Mouse (Mus musculus) monocyte, adult 5-6 weeks (primary cell): ENCODE results near the gene Ces1d. TPM values are rescaled to one million over a fixed set of nuclear protein-coding genes. Genes with fewer than 3 reads are reported as not detected.
"Not testable (repeated sequence)": the region's sequence is repeated elsewhere in the genome, so short reads cannot be mapped to it uniquely, and the experiment has no call there.

Experiments used
- ATAC-seq: fragments of 153-309, 156-312 bp; replicated peaks from 2 replicates; pipeline ENCODE4 v1.8.0; 2017; ENCODE audit warnings: mild to moderate bottlenecking; ENCODE audit not compliant: low TSS enrichment, insufficient number of reproducible peaks, severe bottlenecking, poor library complexity, low FRiP score
- total RNA-seq: library from RNA; stranded (forward); fragments of 200-1000, 200-491, 200-594 nt; gene quantifications from 3 replicates; pipeline ENCODE4 v1.2.3, GENCODE M21; 2017

Ces1d gene
- total RNA-seq: not detected in 3 replicates

DNA sequence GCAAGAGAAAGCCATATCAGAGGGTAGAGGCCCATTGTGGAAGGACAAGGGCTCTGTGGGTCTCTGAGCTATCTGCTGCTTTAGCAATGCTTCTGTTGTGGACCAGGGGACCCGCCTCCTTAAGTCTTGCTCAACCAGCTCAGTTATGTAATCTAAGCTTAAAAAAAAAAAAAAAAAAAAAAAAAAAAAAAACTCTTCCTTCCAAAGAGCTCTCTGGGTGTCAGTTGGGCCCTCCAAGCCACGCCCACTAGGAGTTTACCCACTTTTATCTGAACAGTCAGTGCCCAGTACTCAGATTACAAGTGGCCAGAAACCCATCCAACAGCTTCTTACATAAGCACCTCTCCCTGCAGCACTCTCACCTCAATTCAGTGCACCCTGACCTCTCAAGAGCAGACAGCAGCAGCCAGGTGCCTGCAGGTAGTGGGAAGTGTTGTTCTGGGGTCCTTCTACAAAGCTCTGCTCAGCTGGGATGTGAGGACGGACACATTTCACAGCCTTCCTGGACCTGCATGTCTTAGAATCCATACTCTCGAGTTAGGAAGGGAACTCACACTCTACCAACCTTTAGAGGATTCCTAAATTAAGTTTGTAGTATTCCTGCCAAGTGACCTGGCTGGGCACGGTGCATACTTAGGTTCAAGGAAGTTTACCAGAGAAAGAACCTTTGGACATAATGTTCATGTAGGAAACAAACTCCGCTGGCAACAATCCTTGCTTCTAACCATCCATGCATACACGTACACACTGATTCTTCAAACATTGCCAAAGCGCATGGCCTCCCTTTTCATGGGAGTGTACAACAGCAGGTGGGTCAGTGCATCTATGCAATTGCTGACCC is at the start of gene Ces1d:
TSS of gene Ces1d (minus strand) at position 154 of the 841 bp plus-strand sequence.
- ATAC-seq: no peak

- ATAC-seq: no peak
Measured at GRCm38 (mm10) chr8:93246057-93246456, 48.4 kb upstream of the Ces1d start.

- ATAC-seq: no peak
Measured at GRCm38 (mm10) chr8:93239884-93240283, 42.2 kb upstream of the Ces1d start.

GRCm38 (mm10) chr8:93235681-93236080 is 38.0 kb upstream of the Ces1d start:
- ATAC-seq: no peak

DNA sequence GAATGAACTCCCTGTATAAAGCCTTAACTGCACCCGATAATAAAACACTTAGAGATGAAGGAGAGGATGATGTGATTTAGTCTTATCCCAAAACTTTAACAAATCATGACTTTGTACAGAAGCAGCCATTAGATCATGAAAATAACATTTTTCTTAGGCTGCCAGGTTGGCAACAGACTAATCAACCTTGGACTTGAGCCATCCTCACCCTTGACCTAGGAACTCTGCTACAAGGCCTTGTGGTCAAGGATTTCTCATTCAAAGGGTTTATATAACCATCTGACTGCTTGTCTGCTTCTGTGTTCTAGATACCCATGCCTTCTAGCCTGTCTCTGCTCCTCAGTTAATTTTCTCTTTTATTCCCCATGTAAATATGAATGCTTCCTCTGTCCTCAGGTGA is 37.1 kb upstream of the Ces1d start:
- ATAC-seq: no peak

GRCm38 (mm10) chr8:93234068-93234467 is 36.4 kb upstream of the Ces1d start:
- no peak for ATAC-seq

GRCm38 (mm10) chr8:93229446-93229845 is 31.8 kb upstream of the Ces1d start, which contains the start of gene Ces1e:
Gene Ces1e, minus strand, starts transcription at chr8:93229619.
- no peak for ATAC-seq

GRCm38 (mm10) chr8:93228673-93229370 is 31.2 kb upstream of the Ces1d start:
- ATAC-seq: no peak

DNA sequence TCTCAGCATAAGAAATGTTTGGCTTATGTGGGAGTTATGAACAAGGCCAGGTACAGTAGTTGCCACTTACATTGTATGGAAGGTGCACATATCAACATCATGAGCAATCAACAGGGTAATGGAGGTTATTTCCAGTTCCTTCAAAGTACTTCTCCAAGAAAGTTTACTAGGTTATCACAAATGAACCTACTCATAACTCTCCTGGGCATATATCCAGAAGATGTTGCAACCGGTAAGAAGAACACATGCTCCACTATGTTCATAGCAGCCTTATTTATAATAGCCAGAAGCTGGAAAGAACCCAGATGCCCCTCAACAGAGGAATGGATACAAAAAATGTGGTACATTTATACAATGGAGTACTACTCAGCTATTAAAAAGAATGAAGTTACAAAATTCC is 28.8 kb upstream of the Ces1d start:
- not testable (repeated sequence) for ATAC-seq

- ATAC-seq: no peak
Measured at GRCm38 (mm10) chr8:93221896-93222295, 24.3 kb upstream of the Ces1d start.

- ATAC-seq: no peak
Measured at GRCm38 (mm10) chr8:93217867-93218266, 20.2 kb upstream of the Ces1d start.

DNA sequence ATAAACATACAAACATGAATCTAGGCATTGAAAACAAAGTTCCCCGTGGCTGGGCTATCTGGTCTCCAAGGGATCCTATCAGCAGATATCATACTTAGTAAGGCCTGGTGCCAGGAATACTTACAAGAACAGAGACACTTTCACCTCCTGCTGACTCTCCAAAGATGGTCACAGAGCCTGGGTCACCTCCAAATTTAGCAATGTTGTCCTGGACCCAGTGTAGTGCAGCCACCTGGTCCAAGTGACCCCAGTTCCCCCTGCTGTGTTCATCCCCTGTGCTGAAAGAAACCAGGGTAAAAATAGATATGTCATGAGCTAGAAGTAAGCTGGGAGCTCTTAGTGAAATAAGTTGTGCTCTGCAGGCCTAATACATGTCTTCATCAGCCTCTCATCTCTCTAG is 19.7 kb upstream of the Ces1d start:
- ATAC-seq: no peak

GRCm38 (mm10) chr8:93211091-93211490 is 13.5 kb upstream of the Ces1d start:
- ATAC-seq: no peak

DNA sequence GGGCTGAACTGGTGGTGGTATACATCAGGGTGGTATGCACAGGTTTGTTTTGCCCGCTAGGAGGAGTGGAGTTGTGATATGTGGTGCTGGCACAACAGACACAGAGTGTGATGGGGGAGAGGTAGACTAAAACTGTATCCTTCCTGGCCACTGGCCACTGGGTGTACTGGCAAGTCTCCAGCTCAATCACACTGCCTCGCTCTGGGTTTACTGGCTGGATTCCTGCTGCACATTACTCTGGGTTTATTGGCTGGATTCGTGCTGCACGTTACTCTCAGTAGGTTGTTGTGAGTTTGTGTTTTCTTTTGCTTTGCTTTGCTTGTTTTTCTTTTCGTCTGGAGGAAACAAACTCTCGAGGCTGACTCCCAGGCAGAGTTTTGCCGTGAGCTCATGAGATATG is 1.5 kb upstream of the Ces1d start:
- ATAC-seq: not testable (repeated sequence)

GRCm38 (mm10) chr8:93196436-93196835 is 1.2 kb downstream of the Ces1d start:
- no peak for ATAC-seq

DNA sequence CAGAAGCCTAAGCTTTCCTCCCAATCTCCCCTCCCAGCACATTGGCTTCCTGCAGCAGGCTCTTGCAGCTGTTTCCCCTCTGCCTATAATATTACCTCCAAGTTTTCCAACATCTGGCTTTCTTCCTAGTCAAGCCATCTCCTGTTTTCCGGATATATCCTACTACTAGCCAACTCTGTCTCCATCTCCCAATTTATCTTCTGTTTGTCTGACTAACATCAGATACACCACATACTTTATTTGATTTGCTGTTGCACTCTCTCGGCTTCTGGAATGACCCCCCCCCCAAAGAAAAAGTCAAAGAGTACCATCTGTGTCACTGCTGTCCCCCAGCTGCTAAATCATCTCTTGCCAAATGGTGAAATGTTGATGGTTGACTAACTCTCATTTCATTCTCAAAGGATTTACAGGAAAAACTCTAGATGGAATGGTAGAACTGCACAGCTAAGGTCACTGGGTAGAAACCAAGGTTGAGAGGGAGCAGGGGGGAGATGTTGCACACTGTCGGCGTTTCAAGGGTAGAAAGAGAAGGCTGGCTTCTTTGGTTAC is 17.0 kb downstream of the Ces1d start:
- ATAC-seq: no peak

- ATAC-seq: no peak
Measured at GRCm38 (mm10) chr8:93176593-93176992, 21.0 kb downstream of the Ces1d start.

DNA sequence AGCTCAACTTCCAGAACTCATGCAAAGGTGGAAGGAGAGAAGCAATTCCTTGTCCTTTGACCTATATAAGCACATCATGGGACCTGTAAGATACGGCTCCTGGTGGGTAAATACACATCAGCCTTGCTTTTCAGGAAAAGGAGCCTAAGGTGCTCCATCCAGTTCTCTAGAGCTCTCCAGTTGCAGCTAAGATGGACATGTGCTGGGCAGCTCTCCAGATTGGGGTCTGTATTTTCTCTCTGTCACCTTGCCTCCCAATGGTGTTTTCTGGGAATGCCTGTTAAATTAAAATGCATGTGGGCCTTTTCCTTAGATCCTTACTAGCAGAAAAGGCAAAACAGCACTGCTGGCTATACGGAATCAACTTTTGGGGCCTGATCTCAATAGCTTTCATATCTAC is 23.1 kb downstream of the Ces1d start:
- no peak for ATAC-seq

DNA sequence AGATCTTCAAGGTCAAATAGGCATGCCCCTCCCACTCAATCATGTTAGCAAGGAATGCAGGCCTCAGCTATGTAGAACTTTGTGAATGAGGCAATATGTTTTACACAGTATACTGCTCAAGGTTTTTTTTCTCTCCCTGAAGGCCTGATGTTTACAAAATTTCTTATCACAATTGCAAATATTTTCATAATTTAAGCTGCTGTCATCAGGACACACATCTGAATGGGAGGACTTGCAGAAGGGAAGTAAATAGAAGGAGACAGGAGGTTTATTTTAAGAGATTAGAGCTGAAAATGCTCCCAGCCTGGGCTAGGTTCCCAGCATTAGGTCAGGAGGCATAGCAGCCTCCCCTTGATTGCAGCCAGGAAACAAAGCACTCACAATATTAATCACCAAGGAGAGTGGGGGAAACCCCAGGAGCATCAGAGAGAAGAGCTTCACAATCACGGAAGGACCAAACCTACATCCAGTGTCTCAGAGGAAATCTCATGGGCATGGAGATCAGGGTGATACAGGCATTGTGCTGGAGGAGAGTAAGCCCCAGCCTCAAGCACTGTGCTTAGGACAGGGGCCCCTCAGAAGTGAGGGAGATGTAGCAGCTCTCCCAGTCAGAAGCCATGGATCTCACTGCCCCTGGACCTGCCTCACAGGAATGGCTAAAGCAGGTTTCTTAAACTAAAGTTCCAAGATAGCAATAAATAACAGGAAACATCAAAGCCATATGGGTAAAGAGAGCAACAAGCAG is 25.6 kb downstream of the Ces1d start:
- ATAC-seq: no peak
